ENCODE assay signal across 20 mouse cellular contexts in the genomic region with DNA sequence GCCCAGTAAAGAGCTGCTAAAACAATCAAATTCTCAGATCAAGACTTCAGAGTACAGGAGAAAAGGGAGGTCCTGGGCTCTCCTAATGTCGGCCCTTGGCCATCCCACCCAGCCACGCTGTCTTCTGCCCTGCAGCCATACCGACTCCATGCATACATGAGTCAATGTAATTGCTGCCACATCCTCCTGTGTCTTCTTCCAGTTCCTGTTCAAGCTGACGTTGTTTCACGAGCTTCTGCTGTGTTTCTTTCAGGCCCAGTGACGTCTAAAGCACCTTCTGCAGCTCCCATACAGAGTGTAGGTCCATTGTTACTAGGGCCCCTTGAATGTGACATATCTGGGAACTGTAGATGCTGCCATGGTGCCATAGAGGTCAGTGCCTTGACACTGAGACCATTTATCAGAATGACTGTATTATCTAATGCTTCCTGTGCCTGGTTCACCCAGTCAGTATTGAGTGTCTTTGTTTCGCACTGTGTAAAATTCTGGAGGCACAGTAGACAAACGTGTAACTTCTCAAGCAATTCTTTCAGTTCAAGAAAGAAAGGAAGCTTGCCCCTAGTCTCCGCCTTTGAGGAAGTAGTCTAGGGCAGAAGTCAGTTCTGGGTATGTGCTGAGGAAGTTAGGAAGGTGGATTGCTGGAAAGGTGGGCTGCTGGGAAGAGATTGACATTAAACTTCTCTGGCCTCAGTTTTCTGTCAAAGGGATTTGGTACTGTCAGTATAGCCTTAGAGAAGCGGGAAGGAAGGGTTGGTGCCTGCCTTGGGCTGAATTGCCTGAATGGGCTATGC.
DNase-seq lines count a peak whose midpoint lies in the region; ATAC-seq and TF ChIP-seq lines count a peak whose summit lies in the region.
"Had no signal": no experiment of that assay in that cellular context is flagged by ENCODE, and none has a peak within 500 bp of the region (broad histone marks: within the 10 kb centered on the region; RNA-seq: fewer than 3 reads in every experiment).

No protein-coding gene starts in this region.

- 0 out of 2 replicates have a peak, but pooled peaks cover 2% of the 10 kb centered on the region for H3K36me3 ChIP-seq in liver, embryonic 11.5 days (ENCODE audit: control insufficient read depth, insufficient read depth, low read length)
- no peaks in the 10 kb centered on the region for H3K36me3 ChIP-seq in liver, embryonic 16.5 days (ENCODE audit: control insufficient read depth, insufficient read depth)
- H3K36me3 ChIP-seq in stomach, postnatal 0 days (ENCODE audit: control insufficient read depth, insufficient read depth, low read length), result peaks cover 17% of the 10 kb centered on the region; the same call in 1 of the 2 replicates

- 52% methylated on average over 10 of the region's 10 CpGs for WGBS in liver, embryonic 11.5 days
- 30% methylated on average over 10 of the region's 10 CpGs for WGBS in liver, embryonic 16.5 days (ENCODE audit: insufficient replicate concordance)
- WGBS in stomach, postnatal 0 days, result 57% methylated on average over 10 of the region's 10 CpGs

- H3K27me3 ChIP-seq in liver, embryonic 11.5 days (replicated peaks; ENCODE audit: control insufficient read depth, insufficient read depth, low read length), result no peaks in the 10 kb centered on the region
- no peaks in the 10 kb centered on the region for H3K27me3 ChIP-seq in liver, embryonic 16.5 days (ENCODE audit: control insufficient read depth, insufficient read depth, low read depth, low read length)
- no peaks in the 10 kb centered on the region for H3K27me3 ChIP-seq in stomach, postnatal 0 days (ENCODE audit: control insufficient read depth, insufficient read depth, low read length)
- H3K27me3 ChIP-seq: embryonic facial prominence, embryonic 13.5 days; limb, embryonic 15.5 days; lung, embryonic 15.5 days; neural tube, embryonic 15.5 days had no signal

- TF ChIP-seq CTCF in stomach, postnatal 0 days (IDR thresholded peaks at IDR 0.05; ENCODE audit: low read depth), result no peak

- H3K9me3 ChIP-seq in liver, embryonic 11.5 days (ENCODE audit: control insufficient read depth, low read length), result no peaks in the 10 kb centered on the region
- no peaks in the 10 kb centered on the region for H3K9me3 ChIP-seq in liver, embryonic 16.5 days (replicated peaks; ENCODE audit: control insufficient read depth, low read length)
- no peaks in the 10 kb centered on the region for H3K9me3 ChIP-seq in stomach, postnatal 0 days (ENCODE audit: control insufficient read depth, low read length)
- H3K9me3 ChIP-seq: embryonic facial prominence, embryonic 13.5 days; limb, embryonic 15.5 days; lung, embryonic 15.5 days; neural tube, embryonic 15.5 days had no signal

- ATAC-seq in liver, embryonic 11.5 days (replicated peaks; ENCODE audit: low FRiP score), result 0 out of 2 replicates have a peak, but pooled peaks have one; percentile 10
- ATAC-seq in liver, embryonic 16.5 days (ENCODE audit: low read depth), result peak; percentile 30; the same call in 1 of the 2 replicates
- ATAC-seq in stomach, postnatal 0 days (ENCODE audit: low FRiP score, low TSS enrichment), result no peak
- ATAC-seq: forebrain, embryonic 16.5 days; hindbrain, embryonic 16.5 days; intestine, embryonic 16.5 days had no signal

- TF ChIP-seq EP300 in stomach, postnatal 0 days (optimal IDR thresholded peaks at IDR 0.05), result no peak

- no peak overlapping the region for H3K4me2 ChIP-seq in liver, embryonic 11.5 days
- H3K4me2 ChIP-seq in liver, embryonic 16.5 days (ENCODE audit: low read depth, low read length), result no peak overlapping the region
- H3K4me2 ChIP-seq in stomach, postnatal 0 days (replicated peaks; ENCODE audit: low read depth), result no peak overlapping the region
- H3K4me2 ChIP-seq: embryonic facial prominence, embryonic 13.5 days; limb, embryonic 15.5 days; lung, embryonic 15.5 days; neural tube, embryonic 15.5 days had no signal

- H3K9ac ChIP-seq in liver, embryonic 11.5 days (ENCODE audit: low read depth, low read length), result no peak overlapping the region
- no peak overlapping the region for H3K9ac ChIP-seq in liver, embryonic 16.5 days (ENCODE audit: low read depth, low read length)
- no peak overlapping the region for H3K9ac ChIP-seq in stomach, postnatal 0 days (ENCODE audit: low read length)
- H3K9ac ChIP-seq: embryonic facial prominence, embryonic 13.5 days; limb, embryonic 15.5 days; lung, embryonic 15.5 days; neural tube, embryonic 15.5 days had no signal

- 0 out of 2 replicates have a peak, but pooled peaks cover 3% of the 10 kb centered on the region for H3K4me1 ChIP-seq in liver, embryonic 11.5 days (replicated peaks; ENCODE audit: control insufficient read depth, insufficient read depth, low read length)
- H3K4me1 ChIP-seq in liver, embryonic 16.5 days (ENCODE audit: control insufficient read depth, low read depth, low read length), result no peaks in the 10 kb centered on the region
- no peaks in the 10 kb centered on the region for H3K4me1 ChIP-seq in stomach, postnatal 0 days (replicated peaks; ENCODE audit: control insufficient read depth, insufficient read depth)
- H3K4me1 ChIP-seq: embryonic facial prominence, embryonic 13.5 days; limb, embryonic 15.5 days; lung, embryonic 15.5 days; neural tube, embryonic 15.5 days had no signal

- no peak overlapping the region for H3K27ac ChIP-seq in liver, embryonic 11.5 days (ENCODE audit: low read depth, low read length)
- no peak overlapping the region for H3K27ac ChIP-seq in liver, embryonic 16.5 days (ENCODE audit: low read length)
- H3K27ac ChIP-seq in stomach, postnatal 0 days (replicated peaks), result no peak overlapping the region
- H3K27ac ChIP-seq: embryonic facial prominence, embryonic 13.5 days; limb, embryonic 15.5 days; lung, embryonic 15.5 days; neural tube, embryonic 15.5 days had no signal

- H3K4me3 ChIP-seq in liver, embryonic 11.5 days (ENCODE audit: low read depth, low read length), result no peak overlapping the region
- no peak overlapping the region for H3K4me3 ChIP-seq in liver, embryonic 16.5 days (ENCODE audit: low read depth, low read length)
- H3K4me3 ChIP-seq in stomach, postnatal 0 days (ENCODE audit: low read depth, low read length), result no peak overlapping the region
- H3K4me3 ChIP-seq: embryonic facial prominence, embryonic 13.5 days; limb, embryonic 15.5 days; lung, embryonic 15.5 days; neural tube, embryonic 15.5 days had no signal

- DNase-seq in embryo, embryonic 10.5 days (ENCODE audit: low spot score), result peak; percentile 3
- no peak for DNase-seq in embryo, embryonic 10 days (ENCODE audit: low spot score)
- peak; percentile 31 for DNase-seq in liver, embryonic 11.5 days (ENCODE audit: low spot score)
- DNase-seq in liver, result no peak
- DNase-seq in stomach, postnatal 0 days (ENCODE audit: low spot score), result peak; percentile 9
- no peak for DNase-seq in right cerebral cortex, postnatal 14 days
- DNase-seq: cerebellum, adult 8-10 months; heart, postnatal 4 days; layer of hippocampus, postnatal 36 days; lung, postnatal 4 days; midbrain, embryonic 14.5 days; right cerebral cortex, postnatal 25 days had no signal

Comparison
In these comparisons a context has a peak if more than half of its experiments do, and no peak if none do; other contexts are left out.
1. DNase-seq: peak in embryo, embryonic 10.5 days (single experiment), liver, embryonic 11.5 days (single experiment) and stomach, postnatal 0 days (single experiment); none in embryo, embryonic 10 days (single experiment), liver (single experiment) and right cerebral cortex, postnatal 14 days (single experiment).